Mouse (Mus musculus): ENCODE results near the gene Wscd2. TPM values are rescaled to one million over a fixed set of nuclear protein-coding genes. Genes with fewer than 3 reads are reported as not detected.

Gene Wscd2
- polyA plus RNA-seq, 1 experiment: not detected

GRCm38 (mm10) chr5:113547949-113548700 lies 58.0 kb downstream of the Wscd2 start:
- Histone ChIP-seq H3K9me3 (no peaks in the 10 kb centered on the region), H3K36me3 (replicated peaks; ENCODE audit: low read length) (no peaks in the 10 kb centered on the region), H3K4me3 (replicated peaks) (no peak overlapping the region), H3K27me3 (replicated peaks) (peaks cover 41% of the 10 kb centered on the region), H3K4me1 (no peaks in the 10 kb centered on the region)
- TF ChIP-seq FLI1 (IDR thresholded peaks at IDR 0.05; ENCODE audit: low read length): no peak
- TF ChIP-seq GATA1 (IDR thresholded peaks at IDR 0.05; ENCODE audit: borderline replicate concordance, low read length): no peak

- no peaks in the 10 kb centered on the region for H3K4me1 ChIP-seq
- no peak overlapping the region for H3K4me3 ChIP-seq (replicated peaks)
- no peaks in the 10 kb centered on the region for H3K36me3 ChIP-seq (replicated peaks; ENCODE audit: low read length)
- H3K9me3 ChIP-seq: no peaks in the 10 kb centered on the region
- H3K27me3 ChIP-seq (replicated peaks): peaks cover 55% of the 10 kb centered on the region
- TF ChIP-seq GATA1 (IDR thresholded peaks at IDR 0.05; ENCODE audit: borderline replicate concordance, low read length) (no peak), FLI1 (IDR thresholded peaks at IDR 0.05; ENCODE audit: low read length) (no peak)
Measured at GRCm38 (mm10) chr5:113550249-113550648, 60.1 kb downstream of the Wscd2 start.

GRCm38 (mm10) chr5:113550759-113551158 lies 60.6 kb downstream of the Wscd2 start:
- Histone ChIP-seq H3K4me1 (no peaks in the 10 kb centered on the region), H3K9me3 (no peaks in the 10 kb centered on the region), H3K4me3 (replicated peaks) (no peak overlapping the region), H3K36me3 (replicated peaks; ENCODE audit: low read length) (no peaks in the 10 kb centered on the region), H3K27me3 (replicated peaks) (peaks cover 61% of the 10 kb centered on the region)
- TF ChIP-seq GATA1 (IDR thresholded peaks at IDR 0.05; ENCODE audit: borderline replicate concordance, low read length): no peak
- no peak for TF ChIP-seq FLI1 (IDR thresholded peaks at IDR 0.05; ENCODE audit: low read length)

DNA sequence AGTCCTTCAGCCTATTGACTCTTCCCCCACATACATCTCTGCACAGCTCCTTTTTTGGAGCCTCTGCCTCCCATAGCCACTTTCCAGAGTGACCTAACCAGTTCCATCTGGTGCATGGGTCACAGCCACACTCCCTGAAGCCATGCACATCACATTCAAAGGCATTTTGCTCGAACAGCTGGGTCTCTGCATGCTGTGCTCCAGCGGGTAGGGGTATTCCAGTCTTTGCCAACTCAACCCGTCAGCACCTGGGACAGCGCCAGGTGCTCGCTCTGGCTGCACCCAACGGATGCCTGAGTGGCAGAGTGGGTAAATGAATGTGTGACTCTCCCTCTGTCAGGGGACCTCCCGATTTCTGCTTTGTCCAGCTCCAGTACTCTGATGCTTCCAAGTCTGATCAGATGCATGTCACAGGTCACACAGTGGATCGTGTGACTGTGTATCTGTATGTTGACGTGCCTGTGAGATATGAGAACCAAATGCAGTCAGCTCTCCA lies 63.3 kb downstream of the Wscd2 start:
- Histone ChIP-seq H3K27me3 (replicated peaks) (peaks cover 64% of the 10 kb centered on the region), H3K4me1 (no peaks in the 10 kb centered on the region), H3K9me3 (no peaks in the 10 kb centered on the region), H3K36me3 (replicated peaks; ENCODE audit: low read length) (no peaks in the 10 kb centered on the region), H3K4me3 (replicated peaks) (no peak overlapping the region)
- TF ChIP-seq FLI1 (IDR thresholded peaks at IDR 0.05; ENCODE audit: low read length): no peak
- no peak for TF ChIP-seq GATA1 (IDR thresholded peaks at IDR 0.05; ENCODE audit: borderline replicate concordance, low read length)

DNA sequence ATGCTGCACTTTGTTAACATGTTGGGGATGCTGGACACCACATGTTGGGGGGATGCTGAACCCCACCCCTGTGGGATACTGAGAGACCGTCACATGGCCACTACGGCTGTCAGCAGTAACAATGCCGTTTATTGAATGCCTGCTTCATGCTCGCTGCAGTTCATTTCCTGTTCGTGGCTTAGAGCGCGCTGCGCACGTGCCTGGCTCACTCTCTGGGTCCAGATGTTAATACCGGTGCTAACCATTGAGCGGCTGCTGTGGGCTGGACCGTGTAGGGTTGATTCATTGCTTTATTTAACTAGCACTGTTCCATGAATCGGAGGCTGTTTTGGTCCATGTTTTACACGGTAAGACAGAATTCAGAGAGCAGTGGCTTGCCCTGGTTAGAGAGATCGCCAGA lies 64.0 kb downstream of the Wscd2 start:
- no peak for TF ChIP-seq GATA1 (IDR thresholded peaks at IDR 0.05; ENCODE audit: borderline replicate concordance, low read length)
- Histone ChIP-seq H3K9me3 (no peaks in the 10 kb centered on the region), H3K36me3 (replicated peaks; ENCODE audit: low read length) (no peaks in the 10 kb centered on the region), H3K27me3 (replicated peaks) (peaks cover 66% of the 10 kb centered on the region), H3K4me1 (no peaks in the 10 kb centered on the region), H3K4me3 (replicated peaks) (no peak overlapping the region)

GRCm38 (mm10) chr5:113554571-113554970 lies 64.4 kb downstream of the Wscd2 start:
- H3K4me3 ChIP-seq (replicated peaks): no peak overlapping the region
- peaks cover 71% of the 10 kb centered on the region for H3K27me3 ChIP-seq (replicated peaks)
- no peaks in the 10 kb centered on the region for H3K36me3 ChIP-seq (replicated peaks; ENCODE audit: low read length)
- TF ChIP-seq GATA1 (IDR thresholded peaks at IDR 0.05; ENCODE audit: borderline replicate concordance, low read length) (no peak), FLI1 (IDR thresholded peaks at IDR 0.05; ENCODE audit: low read length) (no peak)
- no peaks in the 10 kb centered on the region for H3K4me1 ChIP-seq
- no peaks in the 10 kb centered on the region for H3K9me3 ChIP-seq

GRCm38 (mm10) chr5:113555684-113556083 lies 65.6 kb downstream of the Wscd2 start:
- peaks cover 63% of the 10 kb centered on the region for H3K27me3 ChIP-seq (replicated peaks)
- H3K36me3 ChIP-seq (replicated peaks; ENCODE audit: low read length): no peaks in the 10 kb centered on the region
- TF ChIP-seq FLI1 (IDR thresholded peaks at IDR 0.05; ENCODE audit: low read length) (no peak), GATA1 (IDR thresholded peaks at IDR 0.05; ENCODE audit: borderline replicate concordance, low read length) (no peak)
- no peak overlapping the region for H3K4me3 ChIP-seq (replicated peaks)
- no peaks in the 10 kb centered on the region for H3K9me3 ChIP-seq
- H3K4me1 ChIP-seq: no peaks in the 10 kb centered on the region

DNA sequence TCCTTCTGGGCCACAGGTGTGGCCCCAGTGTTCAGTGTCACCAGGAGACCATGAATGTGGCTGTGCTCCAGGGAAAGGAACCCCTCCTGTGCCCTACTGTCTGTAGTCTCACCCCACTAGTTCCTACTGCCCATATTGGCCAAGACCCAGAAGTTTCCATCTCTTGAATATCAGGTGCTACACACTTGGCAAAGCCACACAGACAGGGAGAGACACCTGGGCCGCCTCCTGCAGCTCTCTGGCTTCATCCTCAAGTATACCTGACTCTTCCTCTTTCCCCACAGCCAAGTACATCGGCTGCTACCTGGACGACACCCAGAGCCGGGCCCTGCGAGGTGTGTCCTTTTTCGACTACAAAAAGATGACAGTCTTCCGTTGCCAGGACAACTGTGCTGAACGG lies 67.9 kb downstream of the Wscd2 start:
- TF ChIP-seq GATA1 (IDR thresholded peaks at IDR 0.05; ENCODE audit: borderline replicate concordance, low read length) (no peak), FLI1 (IDR thresholded peaks at IDR 0.05; ENCODE audit: low read length) (no peak)
- Histone ChIP-seq H3K9me3 (no peaks in the 10 kb centered on the region), H3K36me3 (replicated peaks; ENCODE audit: low read length) (no peaks in the 10 kb centered on the region), H3K27me3 (replicated peaks) (peaks cover 53% of the 10 kb centered on the region), H3K4me3 (replicated peaks) (no peak overlapping the region), H3K4me1 (no peaks in the 10 kb centered on the region)

DNA sequence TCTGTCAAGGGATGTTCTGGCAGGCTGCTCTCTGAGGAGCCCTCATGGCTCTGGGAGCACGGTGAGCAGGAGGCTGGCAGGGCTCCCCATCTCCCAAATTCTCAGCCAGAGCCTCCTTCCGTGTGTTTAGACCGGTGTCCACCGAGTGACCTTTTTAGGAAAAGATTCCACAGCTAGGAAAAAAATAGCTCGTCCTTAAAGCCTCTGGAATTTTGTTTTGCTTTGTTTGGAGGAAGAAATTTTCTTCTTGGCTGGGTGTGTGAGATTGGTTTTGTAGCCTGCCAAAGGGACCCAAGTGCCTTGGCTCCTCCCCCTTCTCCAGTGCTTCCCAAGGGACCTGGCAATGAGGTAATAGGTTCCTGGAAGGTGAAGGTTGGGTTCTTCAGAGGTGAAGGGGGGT lies 69.5 kb downstream of the Wscd2 start:
- TF ChIP-seq FLI1 (IDR thresholded peaks at IDR 0.05; ENCODE audit: low read length): no peak
- TF ChIP-seq GATA1 (IDR thresholded peaks at IDR 0.05; ENCODE audit: borderline replicate concordance, low read length): no peak
- H3K27me3 ChIP-seq (replicated peaks): peaks cover 38% of the 10 kb centered on the region

DNA sequence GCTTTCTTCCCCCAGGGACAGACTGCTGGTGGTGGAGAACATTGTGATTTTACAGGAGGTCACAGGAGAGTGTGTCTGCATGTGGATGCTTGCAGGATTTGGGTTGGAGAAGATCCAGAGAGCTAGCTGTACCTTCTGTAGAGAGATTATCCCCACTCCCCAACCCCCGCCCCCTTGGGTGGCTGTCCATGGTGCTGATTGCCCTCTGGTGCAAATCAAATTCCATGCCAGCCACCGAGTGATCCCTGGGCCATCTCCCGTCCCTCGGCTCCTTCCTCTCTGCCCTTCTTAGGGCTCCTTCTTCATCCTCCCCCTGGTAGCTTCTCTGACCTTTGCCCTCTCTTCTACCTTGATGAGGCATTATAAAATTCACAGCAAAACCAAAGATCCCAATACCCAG lies 74.3 kb downstream of the Wscd2 start:
- no peak overlapping the region for H3K4me3 ChIP-seq (replicated peaks)
- no peak for TF ChIP-seq GATA1 (IDR thresholded peaks at IDR 0.05; ENCODE audit: borderline replicate concordance, low read length)
- no peak for TF ChIP-seq FLI1 (IDR thresholded peaks at IDR 0.05; ENCODE audit: low read length)
- H3K4me1 ChIP-seq: no peaks in the 10 kb centered on the region
- peaks cover 23% of the 10 kb centered on the region for H3K27me3 ChIP-seq (replicated peaks)
- no peaks in the 10 kb centered on the region for H3K36me3 ChIP-seq (replicated peaks; ENCODE audit: low read length)
- no peaks in the 10 kb centered on the region for H3K9me3 ChIP-seq

More for the DNA sequence above, 69.5 kb downstream of the Wscd2 start:
- H3K9me3 ChIP-seq: no peaks in the 10 kb centered on the region
- H3K4me1 ChIP-seq: no peaks in the 10 kb centered on the region
- H3K36me3 ChIP-seq (replicated peaks; ENCODE audit: low read length): no peaks in the 10 kb centered on the region
- H3K4me3 ChIP-seq (replicated peaks): no peak overlapping the region

Data from megakaryocyte, embryonic 14.5 days (primary cell).